Mouse (Mus musculus): ENCODE data around the gene Clstn3.
"Not testable (repeated sequence)": the region's sequence is repeated elsewhere in the genome, so short reads cannot be mapped to it uniquely, and the experiment has no call there.

The Clstn3 gene

GRCm38 (mm10) chr6:124407180-124407579 lies 57.4 kb downstream of the Clstn3 start:
- DNase-seq: no peak

- DNase-seq: no peak
These were observed 58.3 kb downstream of the Clstn3 start for GRCm38 (mm10) chr6:124406326-124406725.

GRCm38 (mm10) chr6:124399738-124400137 lies 64.9 kb downstream of the Clstn3 start:
- no peak for DNase-seq

- DNase-seq: not testable (repeated sequence)
These were observed 69.6 kb downstream of the Clstn3 start for GRCm38 (mm10) chr6:124394991-124395390.
